Mouse (Mus musculus) hindbrain, embryonic 14.5 days (tissue): Measurements from ENCODE around the gene 5730596B20Rik. TPM values are rescaled to one million over a fixed set of nuclear protein-coding genes. Genes with fewer than 3 reads are reported as not detected.

Experiments
- ATAC-seq: fragments of 200-750 bp; cut with Nextera tagmentation; 2 replicates; pipeline ENCODE4 v1.8.0; 2017; ENCODE audit warnings: moderate number of reproducible peaks, mild to moderate bottlenecking, moderate TSS enrichment, moderate library complexity; ENCODE audit not compliant: low FRiP score
- DNase-seq: peaks from one replicate; pipeline ENCODE4 v3.0.0-alpha.2; 2015; ENCODE audit warnings: low spot score
- H3K27ac ChIP-seq: fragments of 300-500 bp; sonication (generic); 2 replicates; pipeline ENCODE4 v1.5.1; 2014; ENCODE audit warnings: mild to moderate bottlenecking, moderate library complexity
- H3K27me3 ChIP-seq: fragments of 300-500 bp; sonication (generic); 2 replicates; pipeline ENCODE4 v1.6.1; 2014; ENCODE audit warnings: mild to moderate bottlenecking, low read length, mixed read lengths; ENCODE audit not compliant: control insufficient read depth, insufficient read depth
- H3K36me3 ChIP-seq: fragments of 300-500 bp; sonication (generic); replicated peaks from 2 replicates; pipeline ENCODE4 v1.6.1; 2014; ENCODE audit not compliant: control insufficient read depth, insufficient read depth
- H3K4me1 ChIP-seq: fragments of 300-500 bp; sonication (generic); replicated peaks from 2 replicates; pipeline ENCODE4 v1.6.1; 2014; ENCODE audit warnings: antibody characterized with exemption, low read length, mixed read lengths; ENCODE audit not compliant: control insufficient read depth, insufficient read depth
- H3K4me2 ChIP-seq: fragments of 300-500 bp; sonication (generic); replicated peaks from 2 replicates; pipeline ENCODE4 v1.6.1; 2014; ENCODE audit warnings: mild to moderate bottlenecking, moderate library complexity
- H3K4me3 ChIP-seq: fragments of 300-500 bp; sonication (generic); replicated peaks from 2 replicates; pipeline ENCODE4 v1.5.1; 2014; ENCODE audit warnings: mild to moderate bottlenecking, low read length
- H3K9ac ChIP-seq: fragments of 300-500 bp; sonication (generic); 2 replicates; pipeline ENCODE4 v1.6.1; 2014
- H3K9me3 ChIP-seq: fragments of 300-500 bp; sonication (generic); 2 replicates; pipeline ENCODE4 v1.6.1; 2016; ENCODE audit warnings: low read length; ENCODE audit not compliant: control insufficient read depth
- WGBS: fragments of 180-500 bp; shearing (Covaris S2); extraction: QIAGEN DNeasy Blood & Tissue Kit; methylation state at CpG from one replicate; pipeline ENCODE4 v1.1.7; 2014; 5-methylcytosine and 5-hydroxymethylcytosine counted together
- polyA plus RNA-seq: library from polyadenylated mRNA; unstranded; fragments of >200 nt; fragmentation: Nextera tagmentation; extraction: Ambion mirVana; gene quantifications from 2 replicates; pipeline ENCODE4 v1.2.1, GENCODE M21; 2014

Gene 5730596B20Rik
- polyA plus RNA-seq, 1 experiment from 2014 or later = 5.0 TPM

GRCm38 (mm10) chr6:52223939-52224760 is 46.9 kb downstream of the 5730596B20Rik start:
- 1% methylated on average over 24 of the region's 24 CpGs for WGBS
- H3K4me3 ChIP-seq = no peak overlapping the region
- peaks cover 99% of the 10 kb centered on the region for H3K27me3 ChIP-seq
- DNase-seq (no peak), ATAC-seq (no peak)
- H3K4me1 ChIP-seq = 0 out of 2 replicates have a peak, but pooled peaks cover 4% of the 10 kb centered on the region
- H3K4me2 ChIP-seq = no peak overlapping the region
- H3K9me3 ChIP-seq = no peaks in the 10 kb centered on the region
- no peak overlapping the region for H3K27ac ChIP-seq
- no peaks in the 10 kb centered on the region for H3K36me3 ChIP-seq
- H3K9ac ChIP-seq = no peak overlapping the region

DNA sequence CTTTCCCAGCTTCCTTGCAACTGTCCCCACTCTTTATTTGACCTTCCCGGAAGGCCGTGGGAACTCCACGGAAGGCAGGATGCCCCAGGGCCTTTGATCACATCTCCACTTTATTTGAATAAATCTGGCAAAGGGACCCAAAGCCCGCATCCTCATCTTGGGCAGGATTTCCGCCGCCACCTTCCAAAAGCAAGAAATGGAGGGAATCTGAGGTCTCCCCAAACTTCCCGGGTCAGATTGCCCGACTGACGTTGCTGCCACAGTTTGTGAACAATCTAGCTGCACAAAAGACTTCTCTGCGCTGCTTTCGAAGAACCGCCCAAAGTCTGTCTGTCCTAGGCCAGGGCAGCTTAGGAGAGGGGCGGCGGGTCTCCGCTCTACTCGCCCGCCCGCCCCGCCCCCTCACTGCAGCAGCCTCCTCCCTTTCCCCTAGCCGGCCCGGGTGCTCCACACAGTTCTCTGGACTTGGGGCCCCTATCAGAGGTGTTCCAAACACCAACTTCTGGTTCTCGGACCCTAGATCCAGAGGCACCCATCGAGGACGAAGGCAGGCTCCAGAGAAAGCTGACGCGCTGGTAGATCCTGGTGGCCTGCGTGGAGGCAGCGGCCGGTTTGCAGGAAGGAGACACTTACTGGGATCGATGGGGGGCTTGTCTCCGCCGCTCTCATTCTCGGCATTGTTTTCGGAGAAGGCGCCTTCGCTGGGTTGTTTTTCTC is 47.8 kb downstream of the 5730596B20Rik start:
- no peak overlapping the region for H3K4me2 ChIP-seq
- under 1% methylated on average over 36 of the region's 36 CpGs for WGBS

GRCm38 (mm10) chr6:52225612-52226568 is 48.6 kb downstream of the 5730596B20Rik start:
- Histone ChIP-seq H3K27me3 (peaks cover 99% of the 10 kb centered on the region), H3K36me3 (no peaks in the 10 kb centered on the region), H3K9ac (no peak overlapping the region), H3K27ac (no peak overlapping the region), H3K9me3 (no peaks in the 10 kb centered on the region), H3K4me1 (0 out of 2 replicates have a peak, but pooled peaks cover 4% of the 10 kb centered on the region), H3K4me3 (no peak overlapping the region), H3K4me2 (no peak overlapping the region)
- no peak for DNase-seq
- 3% methylated on average over 66 of the region's 69 CpGs for WGBS
- ATAC-seq = no peak

More for the DNA sequence above, 47.8 kb downstream of the 5730596B20Rik start:
- no peaks in the 10 kb centered on the region for H3K9me3 ChIP-seq
- ATAC-seq (no peak), DNase-seq (no peak)
- no peak overlapping the region for H3K4me3 ChIP-seq
- peaks cover 99% of the 10 kb centered on the region for H3K27me3 ChIP-seq
- H3K9ac ChIP-seq = no peak overlapping the region
- H3K4me1 ChIP-seq = 0 out of 2 replicates have a peak, but pooled peaks cover 4% of the 10 kb centered on the region
- H3K27ac ChIP-seq = no peak overlapping the region
- no peaks in the 10 kb centered on the region for H3K36me3 ChIP-seq

- DNase-seq (no peak), ATAC-seq (no peak)
- no peaks in the 10 kb centered on the region for H3K36me3 ChIP-seq
- H3K4me1 ChIP-seq = no peaks in the 10 kb centered on the region
- no peak overlapping the region for H3K4me3 ChIP-seq
- H3K9ac ChIP-seq = no peak overlapping the region
- H3K4me2 ChIP-seq = no peak overlapping the region
- WGBS = 2% methylated on average over 26 of the region's 26 CpGs
- no peak overlapping the region for H3K27ac ChIP-seq
- peaks cover 97% of the 10 kb centered on the region for H3K27me3 ChIP-seq
- no peaks in the 10 kb centered on the region for H3K9me3 ChIP-seq
These were observed 49.4 kb downstream of the 5730596B20Rik start for GRCm38 (mm10) chr6:52226569-52227257.

GRCm38 (mm10) chr6:52227470-52228222 is 50.3 kb downstream of the 5730596B20Rik start:
- no peak overlapping the region for H3K27ac ChIP-seq
- no peak overlapping the region for H3K4me2 ChIP-seq
- no peaks in the 10 kb centered on the region for H3K4me1 ChIP-seq
- peaks cover 97% of the 10 kb centered on the region for H3K27me3 ChIP-seq
- H3K9me3 ChIP-seq = no peaks in the 10 kb centered on the region
- H3K9ac ChIP-seq = no peak overlapping the region
- WGBS = 5% methylated on average over 11 of the region's 11 CpGs
- H3K36me3 ChIP-seq = no peaks in the 10 kb centered on the region
- DNase-seq (no peak), ATAC-seq (no peak)
- no peak overlapping the region for H3K4me3 ChIP-seq

DNA sequence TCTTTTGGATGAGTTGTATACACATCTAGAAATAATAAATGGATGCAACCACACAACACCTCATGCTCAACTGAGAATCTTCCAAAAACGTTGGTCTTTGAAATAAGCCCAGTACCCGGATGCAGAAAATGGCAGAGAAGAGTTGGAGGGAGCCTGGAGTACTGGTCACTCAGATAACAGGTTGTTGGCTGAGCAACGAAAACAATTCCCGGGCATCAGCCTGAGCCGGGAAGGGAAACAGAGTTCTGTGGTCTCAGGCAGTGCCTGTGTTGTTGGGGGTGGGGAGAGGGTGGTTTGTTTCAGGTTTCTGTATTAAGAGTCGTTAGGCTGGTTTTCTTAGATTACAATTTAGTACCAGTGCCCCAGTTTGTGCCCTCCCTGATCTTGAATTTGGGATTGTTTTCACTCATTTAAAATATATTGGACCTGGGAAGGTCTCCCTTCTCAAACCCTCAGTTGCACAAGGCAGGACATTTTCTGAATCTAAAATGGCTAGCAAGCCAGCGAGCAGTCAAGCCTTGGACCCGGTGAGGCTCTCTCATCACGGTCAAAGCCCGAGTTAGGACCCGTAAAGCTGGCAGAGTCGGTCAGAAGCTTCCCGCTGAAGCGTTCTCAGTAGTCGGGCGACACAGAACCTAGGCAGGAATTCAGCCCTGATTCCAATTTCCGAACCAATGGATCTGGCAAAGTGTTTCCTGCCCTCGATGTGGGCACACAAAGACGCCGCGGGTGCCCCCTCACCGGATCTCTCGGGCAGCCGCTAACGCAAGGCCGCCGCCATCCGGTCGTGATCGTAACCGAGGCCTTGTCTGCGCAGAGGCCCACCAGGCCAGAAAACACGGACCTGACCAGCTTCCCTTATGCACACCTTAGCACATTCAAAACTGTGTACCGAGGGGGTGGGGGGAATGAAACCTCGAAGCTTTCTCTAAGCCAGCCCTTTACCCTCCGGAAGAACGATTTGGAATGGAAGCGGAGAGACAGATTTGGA is 51.5 kb downstream of the 5730596B20Rik start:
- under 1% methylated on average over 38 of the region's 38 CpGs for WGBS
- peaks cover 97% of the 10 kb centered on the region for H3K27me3 ChIP-seq
- H3K4me3 ChIP-seq = no peak overlapping the region
- no peaks in the 10 kb centered on the region for H3K9me3 ChIP-seq
- no peaks in the 10 kb centered on the region for H3K4me1 ChIP-seq
- DNase-seq (no peak), ATAC-seq (no peak)
- H3K4me2 ChIP-seq = no peak overlapping the region
- no peak overlapping the region for H3K9ac ChIP-seq
- H3K36me3 ChIP-seq = no peaks in the 10 kb centered on the region
- no peak overlapping the region for H3K27ac ChIP-seq

DNA sequence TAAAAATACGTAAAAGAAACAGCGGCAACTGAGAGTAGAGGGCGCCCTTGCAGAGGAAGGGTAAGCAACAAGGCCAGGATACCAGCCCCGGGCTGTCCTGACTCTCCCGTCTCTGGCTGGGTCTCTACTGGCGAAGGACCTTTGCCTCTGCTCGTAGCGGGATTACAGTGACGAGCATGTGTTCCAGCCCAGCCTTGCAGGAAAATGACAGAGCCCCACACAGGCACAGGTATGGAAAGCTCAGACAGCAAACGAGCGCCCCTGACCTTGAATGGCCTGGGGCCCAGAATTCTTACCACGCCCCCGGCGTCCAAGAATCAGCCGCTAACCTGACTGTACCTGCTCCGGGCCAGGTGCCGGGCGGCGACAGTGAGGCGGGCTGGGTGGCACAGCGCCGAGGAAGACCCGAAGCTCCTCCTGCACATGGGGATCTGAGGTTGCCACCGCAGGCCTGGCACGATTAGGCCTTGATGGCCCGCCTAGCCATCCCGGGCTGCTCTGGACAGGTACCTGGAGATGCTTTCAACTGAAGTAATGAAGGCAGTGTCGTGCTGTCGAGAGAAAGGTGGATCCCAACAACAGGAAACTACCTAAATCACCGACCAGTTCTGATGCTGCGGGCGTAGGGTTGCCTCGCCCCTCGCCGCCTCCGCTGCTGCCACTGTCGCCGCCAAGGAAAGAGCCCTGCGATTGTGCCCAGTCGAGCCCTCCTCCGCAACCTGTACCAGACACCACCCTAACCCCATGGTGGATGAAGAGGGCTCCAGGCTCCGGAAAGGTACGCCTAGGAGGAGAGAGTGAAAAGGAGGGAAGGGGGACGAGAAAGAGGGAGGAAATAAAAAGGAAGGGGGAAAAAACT is 52.5 kb downstream of the 5730596B20Rik start:
- no peak overlapping the region for H3K9ac ChIP-seq
- no peaks in the 10 kb centered on the region for H3K36me3 ChIP-seq
- no peak overlapping the region for H3K4me3 ChIP-seq
- peaks cover 97% of the 10 kb centered on the region for H3K27me3 ChIP-seq
- WGBS = 2% methylated on average over 43 of the region's 44 CpGs
- no peak overlapping the region for H3K27ac ChIP-seq
- DNase-seq = no peak
- no peak for ATAC-seq
- H3K4me1 ChIP-seq = no peaks in the 10 kb centered on the region
- no peak overlapping the region for H3K4me2 ChIP-seq
- no peaks in the 10 kb centered on the region for H3K9me3 ChIP-seq
